Mouse (Mus musculus) C2C12 (cell line): ENCODE measurements around the gene Serinc5.

Experiments
- CEBPB ChIP-seq: IDR thresholded peaks from one replicate; pipeline ENCODE4 v1.6.1; 2011; ENCODE audit warnings: low read depth, mild to moderate bottlenecking, control low read depth, moderate library complexity
- CTCF ChIP-seq: IDR thresholded peaks from one replicate; pipeline ENCODE4 v1.5.1; 2011; ENCODE audit not compliant: control insufficient read depth, insufficient read depth, insufficient read length
- FOSL1 ChIP-seq: IDR thresholded peaks from one replicate; pipeline ENCODE4 v1.8.0; 2011; ENCODE audit warnings: mild to moderate bottlenecking, low read length; ENCODE audit not compliant: poor library complexity, insufficient read depth, severe bottlenecking
- MAX ChIP-seq: IDR thresholded peaks from one replicate; pipeline ENCODE4 v1.6.1; 2011; ENCODE audit warnings: mild to moderate bottlenecking, control low read depth
- MYOG ChIP-seq: IDR thresholded peaks from one replicate; pipeline ENCODE4 v1.6.1; 2011; ENCODE audit not compliant: control insufficient read depth, insufficient read length; ENCODE audit errors: extremely low read depth
- USF1 ChIP-seq: IDR thresholded peaks from one replicate; pipeline ENCODE4 v1.6.1; 2011; ENCODE audit warnings: low read depth, mild to moderate bottlenecking, control low read depth, moderate library complexity

GRCm38 (mm10) chr13:92632550-92632949, 21.7 kb downstream of the Serinc5 start:
- no peak for TF ChIP-seq CTCF
- TF ChIP-seq FOSL1 = no peak
- TF ChIP-seq CEBPB = no peak
- no peak for TF ChIP-seq MAX
- TF ChIP-seq MYOG = no peak
- no peak for TF ChIP-seq USF1
